Mouse (Mus musculus) ES-E14 (cell line): ENCODE measurements around the gene Ssrp1. TPM values are rescaled to one million over a fixed set of nuclear protein-coding genes. Genes with fewer than 3 reads are reported as not detected.

ENCODE experiments used
- DNase-seq: peaks from one replicate; pipeline ENCODE4 v3.0.0-alpha.2; 2013; ENCODE audit warnings: low read depth, low spot score
- H3K27ac ChIP-seq: 2 replicates; pipeline ENCODE4 v1.5.1; 2012; ENCODE audit warnings: low read depth, mild to moderate bottlenecking, low read length, moderate library complexity, mixed read lengths; ENCODE audit not compliant: poor library complexity, insufficient read depth, severe bottlenecking
- H3K36me3 ChIP-seq: 2 replicates; pipeline ENCODE4 v1.6.1; 2012; ENCODE audit warnings: mild to moderate bottlenecking, low read length, moderate library complexity, mixed read lengths; ENCODE audit not compliant: control insufficient read depth, poor library complexity, insufficient read depth, severe bottlenecking
- H3K4me1 ChIP-seq, 2 experiments: fragments of 150-350 bp in 1 of 2; sonication (generic) in 1 of 2; 2 replicates each; pipeline ENCODE4 v1.6.1; 2012; ENCODE audit warnings: low read length in 2 of 2, mild to moderate bottlenecking in 1 of 2, mixed read lengths in 1 of 2; ENCODE audit not compliant: control insufficient read depth in 2 of 2, insufficient read depth in 2 of 2, poor library complexity in 1 of 2
- H3K4me3 ChIP-seq, 2 experiments: fragments of 150-350 bp in 1 of 2; sonication (generic) in 1 of 2; 2 replicates each; pipeline ENCODE4 v1.5.1; 2012; ENCODE audit warnings: low read length in 2 of 2, low read depth in 1 of 2, mild to moderate bottlenecking in 1 of 2, mixed read lengths in 1 of 2; ENCODE audit not compliant: insufficient read depth in 1 of 2, poor library complexity in 1 of 2, severe bottlenecking in 1 of 2
- H3K9ac ChIP-seq: 2 replicates; pipeline ENCODE4 v1.6.1; 2012; ENCODE audit warnings: low read depth, mild to moderate bottlenecking, low read length, mixed read lengths; ENCODE audit not compliant: poor library complexity, insufficient read depth, severe bottlenecking
- H3K9me3 ChIP-seq: fragments of 150-350 bp; sonication (generic); 2 replicates; pipeline ENCODE4 v1.6.1; 2012; ENCODE audit warnings: low read depth, mild to moderate bottlenecking, low read length; ENCODE audit not compliant: control insufficient read depth, insufficient read depth
- CHD2 ChIP-seq: IDR thresholded peaks from 2 replicates; pipeline ENCODE4 v1.6.1; 2014; ENCODE audit warnings: mild to moderate bottlenecking, low read depth, low read length, inconsistent platforms
- HCFC1 ChIP-seq: IDR thresholded peaks from 2 replicates; pipeline ENCODE4 v1.6.1; 2012; ENCODE audit warnings: low read length, inconsistent platforms, borderline replicate concordance; ENCODE audit not compliant: insufficient read depth
- MAFK ChIP-seq: IDR thresholded peaks from 2 replicates; pipeline ENCODE4 v1.6.1; 2014; ENCODE audit warnings: mild to moderate bottlenecking, low read depth, low read length, inconsistent platforms; ENCODE audit not compliant: insufficient read depth
- ZC3H11A ChIP-seq: IDR thresholded peaks from 2 replicates; pipeline ENCODE4 v1.6.1; 2012; ENCODE audit warnings: low read depth, mild to moderate bottlenecking, inconsistent platforms, low read length, borderline replicate concordance
- ZNF384 ChIP-seq: IDR thresholded peaks from 2 replicates; pipeline ENCODE4 v1.6.1; 2012; ENCODE audit warnings: low read depth, low read length, inconsistent platforms
- in situ Hi-C, 2 experiments: fragments of 600-800 bp; cut with MboI; formaldehyde crosslinking; loops; one replicate each; pipeline ENCODE4 v1.15.1; 2025; ENCODE audit warnings: low sequenced_read_pairs in 2 of 2, inconsistent platforms in 1 of 2; ENCODE audit not compliant: unreplicated experiment in 2 of 2
- total RNA-seq: library from RNA; depleted of rRNA; stranded (reverse); fragments of 300-350 nt; gene quantifications from 2 replicates; pipeline ENCODE4 v1.2.3, GENCODE M21; 2012

The Ssrp1 gene
- total RNA-seq, 1 experiment: 212 TPM

GRCm38 (mm10) chr2:85009212-85009611 is 27.8 kb upstream of the Ssrp1 start:
- H3K4me1 ChIP-seq: no peaks in the 10 kb centered on the region
- H3K9me3 ChIP-seq: no peaks in the 10 kb centered on the region
- no peak for DNase-seq
- in situ Hi-C loops: no loop called here
- no peak overlapping the region for H3K9ac ChIP-seq
- no peaks in the 10 kb centered on the region for H3K36me3 ChIP-seq
- no peak overlapping the region for H3K4me3 ChIP-seq
- H3K27ac ChIP-seq: no peak overlapping the region
- no peak for TF ChIP-seq ZNF384
- no peak for TF ChIP-seq HCFC1
- no peak for TF ChIP-seq ZC3H11A
- TF ChIP-seq CHD2: no peak
- no peak for TF ChIP-seq MAFK

- in situ Hi-C loops: no loop called here
- Histone ChIP-seq H3K9me3 (no peaks in the 10 kb centered on the region), H3K4me1 (no peaks in the 10 kb centered on the region), H3K4me3 (no peak overlapping the region), H3K27ac (no peak overlapping the region), H3K36me3 (no peaks in the 10 kb centered on the region), H3K9ac (no peak overlapping the region)
- DNase-seq: no peak
- no peak for TF ChIP-seq ZC3H11A
Measured at GRCm38 (mm10) chr2:85011906-85012604, 25.0 kb upstream of the Ssrp1 start.

DNA sequence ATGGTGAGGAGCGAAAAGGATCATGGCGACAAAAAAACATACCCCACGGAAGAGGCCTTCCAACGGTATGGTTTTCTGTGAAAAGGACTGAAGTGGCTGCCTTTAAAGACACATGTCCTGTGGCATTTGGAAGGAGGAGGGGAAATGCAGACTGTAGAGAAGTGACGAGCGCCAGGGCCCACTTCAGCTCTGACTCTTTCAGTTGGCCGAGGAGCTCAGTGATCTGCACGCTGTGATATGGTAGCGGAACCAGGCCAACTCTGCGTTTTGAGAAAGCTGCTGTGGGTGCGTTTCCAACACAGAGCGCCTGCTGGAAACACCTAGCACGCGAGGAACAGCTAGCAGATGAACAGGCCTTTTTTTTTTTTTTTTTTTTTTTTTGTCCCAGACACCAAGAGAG is 24.4 kb upstream of the Ssrp1 start:
- Histone ChIP-seq H3K27ac (no peak overlapping the region), H3K9ac (no peak overlapping the region), H3K9me3 (no peaks in the 10 kb centered on the region), H3K36me3 (no peaks in the 10 kb centered on the region), H3K4me3 (no peak overlapping the region), H3K4me1 (no peaks in the 10 kb centered on the region)
- no peak for DNase-seq
- in situ Hi-C loops: no loop called here
- TF ChIP-seq ZNF384 (no peak), HCFC1 (no peak)

GRCm38 (mm10) chr2:85013826-85014587 is 23.0 kb upstream of the Ssrp1 start:
- H3K27ac ChIP-seq: no peak overlapping the region
- in situ Hi-C loops: no loop called here
- no peaks in the 10 kb centered on the region for H3K9me3 ChIP-seq
- no peak for TF ChIP-seq HCFC1
- no peak for TF ChIP-seq ZC3H11A
- no peak for TF ChIP-seq MAFK
- TF ChIP-seq CHD2: no peak
- no peak for TF ChIP-seq ZNF384
- no peak overlapping the region for H3K4me3 ChIP-seq
- H3K36me3 ChIP-seq: no peaks in the 10 kb centered on the region
- H3K9ac ChIP-seq: no peak overlapping the region
- H3K4me1 ChIP-seq: no peaks in the 10 kb centered on the region
- no peak for DNase-seq

GRCm38 (mm10) chr2:85014588-85014982 is 22.4 kb upstream of the Ssrp1 start:
- H3K4me1 ChIP-seq: no peaks in the 10 kb centered on the region
- no peak overlapping the region for H3K4me3 ChIP-seq
- H3K27ac ChIP-seq: no peak overlapping the region
- H3K9me3 ChIP-seq: no peaks in the 10 kb centered on the region
- in situ Hi-C loops: no loop called here
- no peak overlapping the region for H3K9ac ChIP-seq
- TF ChIP-seq MAFK: no peak
- no peak for TF ChIP-seq CHD2
- TF ChIP-seq ZNF384: no peak
- TF ChIP-seq ZC3H11A: no peak
- TF ChIP-seq HCFC1: no peak
- H3K36me3 ChIP-seq: no peaks in the 10 kb centered on the region
- DNase-seq: no peak
